Mouse (Mus musculus): ENCODE results near the gene Gm4070. TPM values are rescaled to one million over a fixed set of nuclear protein-coding genes. Genes with fewer than 3 reads are reported as not detected.

Gene Gm4070
- polyA plus RNA-seq, 1 experiment from 2014 or later = 1.0 TPM

Other genes starting within 250 kb of the Gm4070 start
- gene Ilk, start 217.4 kb downstream of the Gm4070 start, polyA plus RNA-seq (2015; fragmentation: Nextera tagmentation; extraction: Ambion mirVana) = 417 and 433 TPM in 2 replicates
- 33.4 and 35.7 TPM in 2 replicates for gene Rrp8, start 216.6 kb downstream of the Gm4070 start, polyA plus RNA-seq (2015; fragmentation: Nextera tagmentation; extraction: Ambion mirVana)
- gene Taf10, start 209.6 kb downstream of the Gm4070 start, polyA plus RNA-seq (2015; fragmentation: Nextera tagmentation; extraction: Ambion mirVana) = 72.5 and 73.2 TPM in 2 replicates
- gene Tpp1, start 201.7 kb downstream of the Gm4070 start, polyA plus RNA-seq (2015; fragmentation: Nextera tagmentation; extraction: Ambion mirVana) = 77.3 and 82.8 TPM in 2 replicates
- 7.4 and 7.7 TPM in 2 replicates for gene Dchs1, start 166.3 kb downstream of the Gm4070 start, polyA plus RNA-seq (2015; fragmentation: Nextera tagmentation; extraction: Ambion mirVana)
- gene Mrpl17, start 142.9 kb downstream of the Gm4070 start, polyA plus RNA-seq (2015; fragmentation: Nextera tagmentation; extraction: Ambion mirVana) = 343 and 350 TPM in 2 replicates